Mouse (Mus musculus) heart, adult 2 months (tissue): Measurements from ENCODE around the gene 1700102P08Rik.

Experiments
- CTCF ChIP-seq: fragments of 200-600 bp; IDR thresholded peaks from 2 replicates; pipeline ENCODE4 v1.8.1; 2022; ENCODE audit warnings: antibody characterized with exemption, mild to moderate bottlenecking, moderate library complexity
- POLR2A ChIP-seq: fragments of 200-500 bp; IDR thresholded peaks from 2 replicates; pipeline ENCODE4 v1.6.1; 2011; ENCODE audit warnings: mild to moderate bottlenecking, low read depth, low read length, control low read depth; ENCODE audit not compliant: insufficient read depth

DNA sequence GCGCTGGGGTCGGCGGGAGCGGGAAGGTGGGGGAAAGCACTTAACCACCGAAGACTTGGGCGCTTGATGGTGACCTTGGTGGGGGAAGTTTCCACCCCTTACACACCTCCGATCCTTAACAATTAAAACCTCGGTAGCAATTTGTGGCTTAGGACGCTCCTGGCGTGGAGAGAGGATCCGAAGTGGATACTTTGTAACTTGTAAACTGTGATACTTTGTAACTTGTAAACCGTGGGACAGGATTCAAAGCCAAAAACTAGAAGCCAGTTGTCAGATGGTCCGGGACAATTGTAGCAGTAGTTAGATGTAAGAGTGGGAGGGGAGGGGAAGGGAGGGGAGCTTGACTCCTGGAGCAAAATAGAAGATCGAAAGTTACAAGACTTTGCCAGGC is 44.3 kb upstream of the 1700102P08Rik start:
- TF ChIP-seq CTCF (no peak), POLR2A (no peak)
